Mouse (Mus musculus) T-helper 2 cell (primary cell): ENCODE results near the gene Kctd3.

Experiments
- in situ Hi-C: fragments of 300-600 bp; cut with MboI, MseI; formaldehyde crosslinking; loops from one replicate; pipeline ENCODE4 v1.15.1; 2025; ENCODE audit warnings: high pct_unique_total_duplicates

Gene Kctd3

GRCm38 (mm10) chr1:189012846-189013586, 5.4 kb upstream of the Kctd3 start:
- in situ Hi-C loops: loop anchor here (25.0 kb wide), 1 partner anchor 899 kb away; the partner anchor contains the start of gene Smyd2

- in situ Hi-C loops: loop anchor here (25.0 kb wide), 1 partner anchor 902 kb away; the partner anchor contains the start of gene Smyd2
Measured at GRCm38 (mm10) chr1:189010671-189011070, 3.0 kb upstream of the Kctd3 start.

- in situ Hi-C loops: loop anchor here (25.0 kb wide), 1 partner anchor 904 kb away; the partner anchor contains the start of gene Smyd2
Measured at GRCm38 (mm10) chr1:189007980-189008324, 311 bp upstream of the Kctd3 start.

- in situ Hi-C loops: loop anchor here (25.0 kb wide), 1 partner anchor 905 kb away; the partner anchor contains the start of gene Smyd2
Measured at GRCm38 (mm10) chr1:189006826-189007225, 815 bp downstream of the Kctd3 start.

GRCm38 (mm10) chr1:189006267-189006666, 1.4 kb downstream of the Kctd3 start:
- in situ Hi-C loops: loop anchor here (25.0 kb wide), 1 partner anchor 906 kb away; the partner anchor contains the start of gene Smyd2

- in situ Hi-C loops: loop anchor here (25.0 kb wide), 1 partner anchor 908 kb away; the partner anchor contains the start of gene Smyd2
Measured at GRCm38 (mm10) chr1:189004774-189005173, 2.9 kb downstream of the Kctd3 start.

GRCm38 (mm10) chr1:189001815-189002214, 5.8 kb downstream of the Kctd3 start:
- in situ Hi-C loops: loop anchor here (25.0 kb wide), 1 partner anchor 910 kb away; the partner anchor contains the start of gene Smyd2

- in situ Hi-C loops: loop anchor here (25.0 kb wide), 1 partner anchor 912 kb away; the partner anchor contains the start of gene Smyd2
Measured at GRCm38 (mm10) chr1:188999981-189000380, 7.7 kb downstream of the Kctd3 start.

- in situ Hi-C loops: no loop called here
Measured at GRCm38 (mm10) chr1:188997921-188998320, 9.7 kb downstream of the Kctd3 start.

GRCm38 (mm10) chr1:188993218-188993617, 14.4 kb downstream of the Kctd3 start:
- in situ Hi-C loops: no loop called here

GRCm38 (mm10) chr1:188980050-188980449, 27.6 kb downstream of the Kctd3 start:
- in situ Hi-C loops: no loop called here

GRCm38 (mm10) chr1:188973926-188974325, 33.7 kb downstream of the Kctd3 start:
- in situ Hi-C loops: no loop called here

GRCm38 (mm10) chr1:188973078-188973477, 34.6 kb downstream of the Kctd3 start:
- in situ Hi-C loops: no loop called here

GRCm38 (mm10) chr1:188952501-188952900, 55.1 kb downstream of the Kctd3 start:
- in situ Hi-C loops: no loop called here

GRCm38 (mm10) chr1:188951091-188951490, 56.5 kb downstream of the Kctd3 start:
- in situ Hi-C loops: no loop called here

- in situ Hi-C loops: loop anchor here (10.0 kb wide), 1 partner anchor 1057 kb away; no protein-coding TSS in a partner anchor
Measured at GRCm38 (mm10) chr1:188948276-188948675, 59.4 kb downstream of the Kctd3 start.

- in situ Hi-C loops: loop anchor here (10.0 kb wide), 1 partner anchor 1057 kb away; no protein-coding TSS in a partner anchor
Measured at GRCm38 (mm10) chr1:188947794-188948193, 59.8 kb downstream of the Kctd3 start.

GRCm38 (mm10) chr1:188946849-188947248, 60.8 kb downstream of the Kctd3 start:
- in situ Hi-C loops: loop anchor here (10.0 kb wide), 1 partner anchor 1058 kb away; no protein-coding TSS in a partner anchor

GRCm38 (mm10) chr1:188945326-188945725, 62.3 kb downstream of the Kctd3 start:
- in situ Hi-C loops: loop anchor here (10.0 kb wide), 1 partner anchor 1059 kb away; no protein-coding TSS in a partner anchor

- in situ Hi-C loops: no loop called here
Measured at GRCm38 (mm10) chr1:188937246-188937780, 70.3 kb downstream of the Kctd3 start.
